Mouse (Mus musculus) erythroblast, adult 5-6 weeks (primary cell): ENCODE data around the gene Ranbp3. TPM values are rescaled to one million over a fixed set of nuclear protein-coding genes. Genes with fewer than 3 reads are reported as not detected.

Source experiments
- ATAC-seq: replicated peaks from 2 replicates; pipeline ENCODE4 v1.8.0; 2016; ENCODE audit warnings: moderate number of reproducible peaks, mild to moderate bottlenecking, moderate TSS enrichment, inconsistent platforms; ENCODE audit not compliant: poor library complexity, low FRiP score, severe bottlenecking
- total RNA-seq, 2 experiments: library from RNA; stranded (forward) in 1 of 2; stranded (reverse) in 1 of 2; fragments of 150-400 nt in 1 of 2; fragments of 200-764, 138-1000 nt in 1 of 2; gene quantifications; 2 replicates each; pipeline versions ENCODE4 v1.2.3 to v1.2.4; 2015 to 2017; ENCODE audit warnings: low replicate concordance in 2 of 2

Gene Ranbp3
- total RNA-seq, 2 experiments from 2014 or later, result 6.1 to 25.0 TPM

- peak; percentile 75 for ATAC-seq
Observed at GRCm38 (mm10) chr17:56717363-56718058, 44.4 kb downstream of the Ranbp3 start, which contains the start of the genes Ndufa11 and Vmac. Gene Ndufa11, plus strand, starts transcription at chr17:56717767. Gene Vmac, minus strand, starts transcription at chr17:56718022.

- no peak for ATAC-seq
Observed at GRCm38 (mm10) chr17:56722441-56722840, 49.3 kb downstream of the Ranbp3 start.

DNA sequence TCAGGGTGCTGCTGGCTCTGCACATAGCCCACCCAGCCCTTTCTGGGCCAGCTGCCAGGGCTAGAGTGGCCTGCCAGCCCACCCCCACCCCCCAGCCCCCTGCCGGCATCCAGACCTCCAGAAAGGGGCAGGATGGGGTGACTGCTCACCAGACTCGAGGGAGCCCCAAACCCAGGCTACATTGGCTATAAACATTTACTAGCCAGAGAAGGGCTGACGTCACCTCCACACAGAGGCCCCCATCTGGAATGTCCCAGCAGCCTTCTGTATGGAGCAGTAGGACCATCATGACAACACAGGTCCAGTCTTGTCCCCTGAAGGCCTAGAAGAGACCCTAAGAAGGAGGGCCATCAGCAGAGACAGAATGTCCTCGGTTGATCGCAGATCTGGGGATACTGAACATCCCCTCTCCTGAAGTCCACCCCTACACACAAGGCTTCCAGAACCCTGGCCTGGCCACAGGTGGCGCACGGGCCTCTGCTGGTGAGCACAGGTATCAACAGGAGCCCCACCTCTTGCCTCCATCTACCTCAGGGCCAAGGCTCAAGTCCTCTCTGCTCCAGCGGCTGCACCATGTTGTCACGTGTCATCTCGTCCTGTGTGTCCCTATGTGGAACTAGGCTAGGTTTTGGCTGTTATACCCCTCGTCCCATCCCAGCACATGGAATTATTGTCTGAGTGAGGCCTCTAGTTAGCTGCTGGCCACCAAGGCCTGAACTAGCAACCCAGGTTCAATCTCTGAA lies 50.5 kb downstream of the Ranbp3 start:
- no peak for ATAC-seq

DNA sequence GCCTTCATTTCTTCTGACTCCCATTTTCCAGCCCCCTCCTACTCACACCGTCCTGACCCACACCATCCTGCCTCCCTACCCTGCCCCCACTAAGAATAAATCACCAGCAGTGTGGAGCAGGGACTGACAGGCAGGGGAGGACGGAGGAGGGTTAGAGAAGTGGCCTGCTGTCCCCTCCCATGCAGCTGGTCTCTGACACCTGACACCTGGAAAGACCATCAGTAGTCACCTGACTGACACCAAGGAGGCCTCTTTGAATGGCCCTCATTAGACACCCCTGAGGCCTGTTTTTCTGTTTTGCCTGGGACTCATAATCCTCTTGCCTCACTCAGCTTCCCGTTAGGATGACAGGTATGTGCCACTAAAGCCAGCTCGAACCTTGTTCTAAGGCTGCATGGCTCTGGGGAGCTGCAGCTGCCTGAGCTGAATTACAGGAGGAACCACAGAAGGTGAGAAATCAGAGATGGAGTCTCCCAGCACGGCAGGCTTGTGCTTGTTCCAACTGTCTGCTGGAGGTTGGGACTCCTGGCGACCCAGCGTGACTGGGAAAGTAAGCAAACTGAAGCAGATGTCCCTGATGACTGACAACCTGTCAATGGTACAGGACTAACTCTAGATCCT lies 54.0 kb downstream of the Ranbp3 start:
- ATAC-seq, result no peak

DNA sequence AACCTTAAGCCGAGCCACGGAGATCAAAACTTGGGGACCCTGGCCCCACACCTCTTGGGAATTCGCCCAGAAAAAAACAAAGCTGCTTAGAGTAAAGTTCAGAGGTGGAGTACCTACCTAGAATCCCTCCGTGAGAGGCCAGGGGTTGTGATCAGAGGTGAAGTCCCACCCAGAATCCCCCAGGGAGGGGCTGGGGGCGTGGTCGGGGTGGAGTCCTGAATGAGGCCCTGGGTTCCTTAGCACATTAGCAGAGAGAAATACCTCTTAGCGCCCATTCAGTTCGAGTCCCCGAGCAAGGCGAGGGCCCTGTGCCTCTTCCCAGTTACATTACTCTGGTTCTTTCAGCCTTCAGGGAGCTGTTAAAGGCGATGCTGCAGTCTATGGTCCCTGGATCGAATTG lies 54.6 kb downstream of the Ranbp3 start:
- ATAC-seq, result no peak

- ATAC-seq, result no peak
Observed at GRCm38 (mm10) chr17:56728117-56728516, 55.0 kb downstream of the Ranbp3 start.

GRCm38 (mm10) chr17:56729151-56729550 lies 56.1 kb downstream of the Ranbp3 start:
- no peak for ATAC-seq

DNA sequence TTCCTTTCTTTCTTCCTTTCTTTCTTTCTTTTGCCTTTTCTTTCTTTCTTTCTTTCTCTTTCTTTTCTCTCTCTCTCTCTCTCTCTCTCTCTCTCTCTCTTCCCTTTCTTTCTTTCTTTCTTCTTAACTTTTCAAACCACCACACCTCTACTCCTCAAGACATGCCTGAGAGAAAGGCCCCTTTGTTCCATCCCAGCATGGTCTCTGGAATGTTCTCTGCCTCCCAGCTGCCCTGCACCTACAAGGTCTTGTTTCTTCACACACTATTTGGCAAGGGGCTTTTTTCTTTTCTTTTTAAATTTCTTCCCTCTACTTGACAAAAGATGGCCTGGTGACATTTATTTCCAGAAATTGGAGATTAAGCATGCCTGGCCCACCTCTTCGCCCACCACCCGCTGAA lies 56.6 kb downstream of the Ranbp3 start:
- no peak for ATAC-seq

DNA sequence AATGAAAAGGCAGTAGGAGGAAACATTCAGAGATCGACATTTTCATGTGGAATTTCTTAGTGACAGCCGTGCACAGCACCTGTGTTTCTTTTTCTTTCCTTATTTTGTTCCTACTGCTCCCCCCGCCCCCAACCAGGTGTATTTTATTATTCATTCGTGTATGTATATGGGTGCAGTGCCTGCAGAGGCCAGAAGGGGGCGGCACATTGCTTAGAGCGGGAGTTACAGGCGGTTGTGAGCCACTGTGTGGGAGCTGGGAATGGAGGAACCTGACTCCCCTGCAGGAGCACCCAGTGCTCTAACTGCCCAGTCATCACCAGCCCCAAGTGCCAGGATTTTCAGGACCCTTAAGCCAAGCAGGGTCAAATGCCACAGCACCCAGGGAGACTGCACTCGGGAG lies 63.4 kb downstream of the Ranbp3 start:
- peak; percentile 53; the same call in 1 of the 2 replicates for ATAC-seq

- no peak for ATAC-seq
Observed at GRCm38 (mm10) chr17:56738221-56738620, 65.1 kb downstream of the Ranbp3 start.

DNA sequence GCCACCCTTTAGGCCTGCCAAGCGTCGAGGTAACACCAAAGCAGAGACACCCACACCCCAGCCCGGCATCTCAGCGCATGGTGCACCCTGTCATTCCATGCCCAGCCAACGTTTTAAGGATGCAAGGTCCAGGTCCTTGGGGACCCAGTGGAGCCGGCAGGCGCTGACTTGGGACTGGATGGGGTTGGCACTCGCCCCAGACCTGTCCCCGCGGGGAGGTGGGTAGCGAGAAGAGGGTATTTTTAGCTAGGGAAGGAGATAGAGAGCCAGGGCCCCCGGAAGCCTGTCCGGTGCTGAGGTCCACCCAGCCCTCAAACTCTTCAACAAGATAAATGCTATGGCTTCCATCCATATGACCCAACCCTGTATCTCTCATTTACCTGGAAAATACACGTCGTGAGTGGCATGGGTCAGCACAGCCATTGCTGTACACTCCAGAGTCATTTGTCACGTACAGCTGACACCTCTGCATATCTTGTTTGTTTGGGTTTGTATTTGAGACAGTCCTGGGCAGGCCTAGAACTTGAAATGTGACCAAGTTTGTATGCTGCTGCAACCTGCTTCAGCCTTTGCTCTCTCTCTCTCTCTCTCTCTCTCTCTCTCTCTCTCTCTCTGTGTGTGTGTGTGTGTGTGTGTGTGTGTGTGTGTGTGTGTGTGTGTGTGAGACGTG lies 67.2 kb downstream of the Ranbp3 start:
- ATAC-seq, result no peak

- ATAC-seq, result no peak
Observed at GRCm38 (mm10) chr17:56740788-56741160, 67.7 kb downstream of the Ranbp3 start.

GRCm38 (mm10) chr17:56744173-56744572 lies 71.1 kb downstream of the Ranbp3 start:
- ATAC-seq, result no peak

DNA sequence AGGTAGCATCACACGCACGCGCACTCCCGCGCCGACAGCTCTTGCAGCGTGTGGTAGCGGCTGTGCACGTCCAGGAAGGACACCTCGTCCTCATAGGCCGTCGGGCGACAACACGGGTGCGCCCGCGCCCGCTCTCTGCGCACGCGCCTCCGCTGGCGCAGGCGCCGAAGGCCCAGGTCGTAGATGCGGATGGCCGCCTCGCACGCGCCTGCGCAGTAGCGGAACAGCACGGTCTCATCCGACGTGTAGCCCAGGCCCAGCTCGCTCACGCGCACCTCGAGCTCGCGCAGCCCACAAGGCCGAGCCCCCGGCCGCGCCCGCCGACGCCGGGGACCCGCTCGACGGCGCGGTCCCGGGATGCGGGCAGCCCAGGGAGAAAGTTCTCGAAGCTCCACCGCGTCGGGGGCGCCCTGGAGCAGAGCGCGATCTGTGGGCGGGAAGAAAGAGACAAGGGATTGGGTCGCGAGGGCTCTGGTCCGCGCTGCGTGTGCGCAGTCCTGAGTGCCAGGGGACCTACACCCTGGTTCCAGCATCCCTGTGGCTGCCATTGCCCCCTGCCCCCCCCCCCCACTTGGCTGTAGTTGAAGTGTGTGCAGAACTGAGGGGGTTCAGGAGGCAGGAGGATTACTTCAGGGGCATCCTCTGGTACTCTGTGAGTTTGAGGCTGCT lies 78.4 kb downstream of the Ranbp3 start:
- no peak for ATAC-seq

GRCm38 (mm10) chr17:56753452-56753851 lies 80.4 kb downstream of the Ranbp3 start:
- ATAC-seq, result no peak

GRCm38 (mm10) chr17:56754271-56755185 lies 81.4 kb downstream of the Ranbp3 start:
- ATAC-seq, result no peak

DNA sequence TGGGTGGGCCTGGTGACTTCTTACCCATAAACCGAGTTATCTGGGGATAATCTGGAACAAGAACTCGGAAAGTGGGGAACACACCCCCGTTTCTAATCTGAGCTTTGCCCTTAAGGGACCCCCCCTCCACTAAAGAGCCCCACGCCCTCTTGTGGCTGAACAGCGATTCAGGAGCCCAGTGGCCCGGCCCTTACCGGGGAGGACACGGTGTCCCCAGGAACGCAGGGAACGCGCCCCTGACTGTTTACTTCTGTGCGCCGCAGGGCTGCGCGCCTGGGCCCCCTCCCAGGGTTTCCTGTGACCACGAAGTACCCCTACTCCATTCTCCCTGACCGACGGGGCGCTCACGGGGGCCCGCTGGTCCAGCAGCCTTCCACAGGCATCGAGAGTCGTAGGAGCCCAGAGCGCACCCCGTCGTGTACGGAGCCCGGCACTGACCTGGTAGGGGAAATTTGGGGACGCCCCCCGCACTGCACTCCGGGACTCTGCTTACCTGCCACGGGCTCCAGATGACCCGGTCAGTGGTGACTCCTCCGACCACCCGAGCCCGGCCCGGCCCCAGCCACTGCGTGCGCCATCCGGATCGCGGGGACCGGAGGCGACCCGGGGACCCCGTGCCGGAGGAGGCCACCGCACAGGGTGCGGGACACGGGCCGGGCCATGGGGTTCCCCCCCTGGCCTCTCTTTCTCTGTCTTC lies 83.8 kb downstream of the Ranbp3 start:
- no peak for ATAC-seq

GRCm38 (mm10) chr17:56757416-56758123 lies 84.5 kb downstream of the Ranbp3 start, which contains the start of gene Nrtn:
Gene Nrtn, minus strand, starts transcription at chr17:56757530.
- ATAC-seq, result peak; percentile 69
